Mouse (Mus musculus): ENCODE results near the gene Chchd3. TPM values are rescaled to one million over a fixed set of nuclear protein-coding genes. Genes with fewer than 3 reads are reported as not detected.
A peak's percentile ranks its signal among the peaks of the same experiment; 100 is the strongest.

Gene Chchd3
- polyA plus RNA-seq, 1 experiment, result 123 TPM

GRCm38 (mm10) chr6:33056392-33056791 lies 3.7 kb downstream of the Chchd3 start:
- no peak overlapping the region for H3K4me2 ChIP-seq (ENCODE audit: low read depth)
- no peaks in the 10 kb centered on the region for H3K27me3 ChIP-seq (ENCODE audit: control insufficient read depth, insufficient read depth, insufficient read length)
- peaks cover 11% of the 10 kb centered on the region for H3K36me3 ChIP-seq (ENCODE audit: control insufficient read depth, insufficient read depth)
- no peak overlapping the region for H3K4me3 ChIP-seq
- peaks cover 82% of the 10 kb centered on the region for H3K79me2 ChIP-seq (ENCODE audit: control insufficient read depth, insufficient read depth)
- TF ChIP-seq USF1 (IDR thresholded peaks at IDR 0.05; ENCODE audit: low read depth) (no peak), MYOD1 (IDR thresholded peaks at IDR 0.05; ENCODE audit: control insufficient read depth in 1 of 3, insufficient read length in 2 of 3, low read depth in 2 of 3) (no peak), TCF3 (IDR thresholded peaks at IDR 0.05; ENCODE audit: insufficient read length, low read depth) (no peak), MAX (IDR thresholded peaks at IDR 0.05; ENCODE audit: low read depth) (no peak), POLR2AphosphoS2 (IDR thresholded peaks at IDR 0.05; ENCODE audit: insufficient read length, low read depth) (no peak), MYOG (IDR thresholded peaks at IDR 0.05; ENCODE audit: control insufficient read depth in 1 of 3, insufficient read depth in 1 of 3, insufficient read length in 2 of 3, low read depth in 2 of 3) (no peak), E2F4 (IDR thresholded peaks at IDR 0.05; ENCODE audit: insufficient read depth) (no peak), POLR2A (IDR thresholded peaks at IDR 0.05; ENCODE audit: insufficient read length, low read depth) (no peak), CEBPB (IDR thresholded peaks at IDR 0.05; ENCODE audit: insufficient read depth, poor library complexity, severe bottlenecking) (no peak)
- no peak overlapping the region for H3ac ChIP-seq (ENCODE audit: control insufficient read depth, insufficient read length)

- H3K79me2 ChIP-seq (ENCODE audit: control insufficient read depth, insufficient read depth), result peaks cover 82% of the 10 kb centered on the region
Observed at GRCm38 (mm10) chr6:33055663-33056062, 4.4 kb downstream of the Chchd3 start.

GRCm38 (mm10) chr6:33054946-33055345 lies 5.1 kb downstream of the Chchd3 start:
- Histone ChIP-seq H3ac (ENCODE audit: control insufficient read depth, insufficient read length) (no peak overlapping the region), H3K4me2 (ENCODE audit: low read depth) (no peak overlapping the region), H3K27me3 (ENCODE audit: control insufficient read depth, insufficient read depth, insufficient read length) (no peaks in the 10 kb centered on the region), H3K4me3 (no peak overlapping the region), H3K79me2 (ENCODE audit: control insufficient read depth, insufficient read depth) (peaks cover 81% of the 10 kb centered on the region), H3K36me3 (ENCODE audit: control insufficient read depth, insufficient read depth) (peaks cover 11% of the 10 kb centered on the region)
- TF ChIP-seq POLR2A (IDR thresholded peaks at IDR 0.05; ENCODE audit: insufficient read length, low read depth), result no peak
- no peak for TF ChIP-seq CEBPB (IDR thresholded peaks at IDR 0.05; ENCODE audit: insufficient read depth, poor library complexity, severe bottlenecking)
- TF ChIP-seq USF1 (IDR thresholded peaks at IDR 0.05; ENCODE audit: low read depth), result no peak
- TF ChIP-seq TCF12 (IDR thresholded peaks at IDR 0.05; ENCODE audit: insufficient read depth, poor library complexity, severe bottlenecking), result no peak
- TF ChIP-seq MYOG (IDR thresholded peaks at IDR 0.05; ENCODE audit: control insufficient read depth in 1 of 3, insufficient read depth in 1 of 3, insufficient read length in 2 of 3, low read depth in 2 of 3), result no peak
- no peak for TF ChIP-seq SRF (IDR thresholded peaks at IDR 0.05; ENCODE audit: control insufficient read depth, insufficient read length, low read depth)
- no peak for TF ChIP-seq POLR2AphosphoS2 (IDR thresholded peaks at IDR 0.05; ENCODE audit: insufficient read length, low read depth)
- no peak for TF ChIP-seq REST (IDR thresholded peaks at IDR 0.05; ENCODE audit: insufficient read depth, insufficient read length)
- TF ChIP-seq TCF3 (IDR thresholded peaks at IDR 0.05; ENCODE audit: insufficient read length, low read depth), result no peak
- TF ChIP-seq E2F4 (IDR thresholded peaks at IDR 0.05; ENCODE audit: insufficient read depth), result no peak
- no peak for TF ChIP-seq MYOD1 (IDR thresholded peaks at IDR 0.05; ENCODE audit: control insufficient read depth in 1 of 3, insufficient read length in 2 of 3, low read depth in 2 of 3)
- TF ChIP-seq MAX (IDR thresholded peaks at IDR 0.05; ENCODE audit: low read depth), result no peak

More at GRCm38 (mm10) chr6:33055663-33056062, 4.4 kb downstream of the Chchd3 start:
- Histone ChIP-seq H3K27me3 (ENCODE audit: control insufficient read depth, insufficient read depth, insufficient read length) (no peaks in the 10 kb centered on the region), H3ac (ENCODE audit: control insufficient read depth, insufficient read length) (no peak overlapping the region), H3K4me2 (ENCODE audit: low read depth) (no peak overlapping the region), H3K4me3 (no peak overlapping the region), H3K36me3 (ENCODE audit: control insufficient read depth, insufficient read depth) (peaks cover 11% of the 10 kb centered on the region)
- TF ChIP-seq TCF3 (IDR thresholded peaks at IDR 0.05; ENCODE audit: insufficient read length, low read depth), result no peak
- no peak for TF ChIP-seq MAX (IDR thresholded peaks at IDR 0.05; ENCODE audit: low read depth)
- TF ChIP-seq USF1 (IDR thresholded peaks at IDR 0.05; ENCODE audit: low read depth), result peak; percentile 9

GRCm38 (mm10) chr6:33051642-33052041 lies 8.4 kb downstream of the Chchd3 start:
- no peaks in the 10 kb centered on the region for H3K27me3 ChIP-seq (ENCODE audit: control insufficient read depth, insufficient read depth, insufficient read length)
- peaks cover 48% of the 10 kb centered on the region for H3K79me2 ChIP-seq (ENCODE audit: control insufficient read depth, insufficient read depth)
- H3K4me2 ChIP-seq (ENCODE audit: low read depth), result no peak overlapping the region
- no peak overlapping the region for H3ac ChIP-seq (ENCODE audit: control insufficient read depth, insufficient read length)
- TF ChIP-seq SRF (IDR thresholded peaks at IDR 0.05; ENCODE audit: control insufficient read depth, insufficient read length, low read depth) (no peak), USF1 (IDR thresholded peaks at IDR 0.05; ENCODE audit: low read depth) (no peak), E2F4 (IDR thresholded peaks at IDR 0.05; ENCODE audit: insufficient read depth) (no peak), TCF3 (IDR thresholded peaks at IDR 0.05; ENCODE audit: insufficient read length, low read depth) (no peak), POLR2A (IDR thresholded peaks at IDR 0.05; ENCODE audit: insufficient read length, low read depth) (no peak), REST (IDR thresholded peaks at IDR 0.05; ENCODE audit: insufficient read depth, insufficient read length) (no peak), CEBPB (IDR thresholded peaks at IDR 0.05; ENCODE audit: insufficient read depth, poor library complexity, severe bottlenecking) (no peak), MYOG (IDR thresholded peaks at IDR 0.05; ENCODE audit: control insufficient read depth in 1 of 3, insufficient read depth in 1 of 3, insufficient read length in 2 of 3, low read depth in 2 of 3) (no peak), MAX (IDR thresholded peaks at IDR 0.05; ENCODE audit: low read depth) (no peak), MYOD1 (IDR thresholded peaks at IDR 0.05; ENCODE audit: control insufficient read depth in 1 of 3, insufficient read length in 2 of 3, low read depth in 2 of 3) (no peak), POLR2AphosphoS2 (IDR thresholded peaks at IDR 0.05; ENCODE audit: insufficient read length, low read depth) (no peak), TCF12 (IDR thresholded peaks at IDR 0.05; ENCODE audit: insufficient read depth, poor library complexity, severe bottlenecking) (no peak)
- peaks cover 15% of the 10 kb centered on the region for H3K36me3 ChIP-seq (ENCODE audit: control insufficient read depth, insufficient read depth)
- H3K4me3 ChIP-seq, result no peak overlapping the region

GRCm38 (mm10) chr6:33049705-33050420 lies 10.2 kb downstream of the Chchd3 start:
- Histone ChIP-seq H3ac (ENCODE audit: control insufficient read depth, insufficient read length) (no peak overlapping the region), H3K4me3 (no peak overlapping the region), H3K79me2 (ENCODE audit: control insufficient read depth, insufficient read depth) (peaks cover 30% of the 10 kb centered on the region), H3K4me2 (ENCODE audit: low read depth) (no peak overlapping the region), H3K27me3 (ENCODE audit: control insufficient read depth, insufficient read depth, insufficient read length) (no peaks in the 10 kb centered on the region), H3K36me3 (ENCODE audit: control insufficient read depth, insufficient read depth) (peaks cover 15% of the 10 kb centered on the region)
- TF ChIP-seq USF1 (IDR thresholded peaks at IDR 0.05; ENCODE audit: low read depth), result no peak
- no peak for TF ChIP-seq TCF3 (IDR thresholded peaks at IDR 0.05; ENCODE audit: insufficient read length, low read depth)
- TF ChIP-seq MYOD1 (IDR thresholded peaks at IDR 0.05; ENCODE audit: control insufficient read depth in 1 of 3, insufficient read length in 2 of 3, low read depth in 2 of 3), result no peak
- no peak for TF ChIP-seq POLR2AphosphoS2 (IDR thresholded peaks at IDR 0.05; ENCODE audit: insufficient read length, low read depth)
- no peak for TF ChIP-seq CEBPB (IDR thresholded peaks at IDR 0.05; ENCODE audit: insufficient read depth, poor library complexity, severe bottlenecking)
